Mouse (Mus musculus) embryo, embryonic 10.5 days (tissue): ENCODE measurements around the gene Pllp.

Experiments used
- DNase-seq: peaks from one replicate; pipeline ENCODE4 v3.0.0-alpha.2; 2015; ENCODE audit warnings: low spot score

The Pllp gene

GRCm38 (mm10) chr8:94695994-94696384, at the start of gene Pllp:
Gene Pllp (minus strand): TSS chr8:94696278.
- peak; percentile 53 for DNase-seq

GRCm38 (mm10) chr8:94745476-94746184, 49.6 kb upstream of the Pllp start, which contains the start of gene Ccl22:
Gene Ccl22 (plus strand): TSS chr8:94745590.
- no peak for DNase-seq

GRCm38 (mm10) chr8:94744972-94745371, 48.9 kb upstream of the Pllp start:
- DNase-seq = no peak

- DNase-seq = no peak
These were observed 48.4 kb upstream of the Pllp start for GRCm38 (mm10) chr8:94744484-94744883.

- DNase-seq = no peak
These were observed 45.6 kb upstream of the Pllp start for GRCm38 (mm10) chr8:94741726-94742125.

GRCm38 (mm10) chr8:94740591-94740990, 44.5 kb upstream of the Pllp start:
- no peak for DNase-seq

GRCm38 (mm10) chr8:94739829-94740228, 43.8 kb upstream of the Pllp start:
- DNase-seq = no peak

- no peak for DNase-seq
These were observed 39.5 kb upstream of the Pllp start for GRCm38 (mm10) chr8:94735426-94736094.

GRCm38 (mm10) chr8:94734735-94735350, 38.8 kb upstream of the Pllp start:
- no peak for DNase-seq

GRCm38 (mm10) chr8:94733821-94734465, 37.9 kb upstream of the Pllp start:
- DNase-seq = no peak

- no peak for DNase-seq
These were observed 33.2 kb upstream of the Pllp start for GRCm38 (mm10) chr8:94729301-94729700.

- DNase-seq = no peak
These were observed 29.9 kb upstream of the Pllp start for GRCm38 (mm10) chr8:94725998-94726397.

- no peak for DNase-seq
These were observed 20.8 kb upstream of the Pllp start for GRCm38 (mm10) chr8:94716841-94717240.

- DNase-seq = no peak
These were observed 19.8 kb upstream of the Pllp start for GRCm38 (mm10) chr8:94715871-94716270.

GRCm38 (mm10) chr8:94714556-94714955, 18.5 kb upstream of the Pllp start:
- no peak for DNase-seq

GRCm38 (mm10) chr8:94711160-94711718, 15.2 kb upstream of the Pllp start:
- no peak for DNase-seq

GRCm38 (mm10) chr8:94710336-94710735, 14.3 kb upstream of the Pllp start:
- DNase-seq = no peak

- DNase-seq = no peak
These were observed 10.8 kb upstream of the Pllp start for GRCm38 (mm10) chr8:94706732-94707395.

GRCm38 (mm10) chr8:94705581-94706245, 9.6 kb upstream of the Pllp start:
- DNase-seq = no peak

GRCm38 (mm10) chr8:94704669-94704984, 8.5 kb upstream of the Pllp start:
- no peak for DNase-seq

GRCm38 (mm10) chr8:94703972-94704668, 8.0 kb upstream of the Pllp start:
- peak; percentile 99 for DNase-seq
